10 mouse cellular contexts compared by ENCODE assay signal in genomic region chr3:127893902-127894301, GRCm38 (mm10). TPM values are rescaled to one million over a fixed set of nuclear protein-coding genes. Genes with fewer than 3 reads are reported as not detected.
DNase-seq lines count a peak whose midpoint lies in the region; ATAC-seq and TF ChIP-seq lines count a peak whose summit lies in the region.
"Had no signal": no experiment of that assay in that cellular context is flagged by ENCODE, and none has a peak within 500 bp of the region (broad histone marks: within the 10 kb centered on the region; RNA-seq: fewer than 3 reads in every experiment).

No protein-coding gene starts in this region.

- peak; percentile 28 to 33 for DNase-seq in lung, adult 18-20 months
- no peak for DNase-seq in lung, postnatal 10 days
- DNase-seq in spleen, postnatal 10 days (ENCODE audit: low spot score in 2 of 2) = peak; percentile 45 to 59
- no peak for DNase-seq in cerebellum, postnatal 25 days
- DNase-seq in left cerebral cortex, postnatal 10 days (ENCODE audit: extremely low spot score in 1 of 2, low spot score in 2 of 2) = no peak
- DNase-seq: retina, postnatal 1 day had no signal

- intact Hi-C loops in left cerebral cortex, postnatal 10 days (cut with DNase I) = no loop called here

- H3K36me3 ChIP-seq in forebrain, embryonic 13.5 days (ENCODE audit: poor library complexity, severe bottlenecking) = no peaks in the 10 kb centered on the region
- H3K36me3 ChIP-seq: midbrain, embryonic 12.5 days had no signal

- no peak overlapping the region for H3K9ac ChIP-seq in forebrain, embryonic 13.5 days
- H3K9ac ChIP-seq: midbrain, embryonic 12.5 days had no signal

- WGBS in bone marrow, adult 2 months = 15% methylated on average over 7 of the region's 7 CpGs
- 87% methylated on average over 7 of the region's 7 CpGs for WGBS in forebrain, embryonic 13.5 days

- peaks cover 2% of the 10 kb centered on the region for H3K4me1 ChIP-seq in bone marrow, adult 2 months (ENCODE audit: control insufficient read depth, insufficient read depth, low read length)
- peaks cover 9% of the 10 kb centered on the region for H3K4me1 ChIP-seq in forebrain, embryonic 13.5 days

- no peak for TF ChIP-seq POLR2A in bone marrow, adult 2 months (IDR thresholded peaks at IDR 0.05; ENCODE audit: borderline replicate concordance, control insufficient read depth, low read depth, low read length)

- peak overlapping the region; percentile 37; the same call in 1 of the 2 replicates for H3K27ac ChIP-seq in bone marrow, adult 2 months (ENCODE audit: control insufficient read depth, insufficient read depth, low read depth, low read length, poor library complexity)
- no peak overlapping the region for H3K27ac ChIP-seq in forebrain, embryonic 13.5 days
- H3K27ac ChIP-seq: midbrain, embryonic 12.5 days had no signal

- no peak overlapping the region for H3K4me2 ChIP-seq in forebrain, embryonic 13.5 days
- H3K4me2 ChIP-seq: midbrain, embryonic 12.5 days had no signal

- ATAC-seq in hematopoietic stem cell, adult 5-6 weeks (replicated peaks in 1 of 2; ENCODE audit: insufficient read depth in 1 of 2, low FRiP score in 2 of 2, low TSS enrichment in 1 of 2, low read depth in 1 of 2, poor library complexity in 2 of 2, severe bottlenecking in 2 of 2) = peak; percentile 56 to 70
- no peak for ATAC-seq in forebrain, embryonic 13.5 days

- H3K9me3 ChIP-seq in forebrain, embryonic 13.5 days (replicated peaks) = no peaks in the 10 kb centered on the region
- H3K9me3 ChIP-seq: midbrain, embryonic 12.5 days had no signal

- peak overlapping the region; percentile 40 for H3K4me3 ChIP-seq in bone marrow, adult 2 months (replicated peaks; ENCODE audit: control insufficient read depth, low read depth, low read length)
- no peak overlapping the region for H3K4me3 ChIP-seq in forebrain, embryonic 13.5 days
- H3K4me3 ChIP-seq: midbrain, embryonic 12.5 days had no signal

- H3K27me3 ChIP-seq in forebrain, embryonic 13.5 days = peaks cover 16% of the 10 kb centered on the region

- no peak for TF ChIP-seq CTCF in bone marrow, adult 2 months (IDR thresholded peaks at IDR 0.05; ENCODE audit: control insufficient read depth, insufficient read depth, low read length)

RNA-seq across cellular contexts. Expression of gene Fam241a, which starts 2.2 kb away (rescaled TPM):
- polyA plus RNA-seq in bone marrow, adult 2 months (2011; ENCODE audit: insufficient read depth, insufficient read length, low replicate concordance, missing spikeins) = 20.6 and 39.3 TPM in 2 replicates
- total RNA-seq in hematopoietic stem cell, adult 5-6 weeks (2017) = 6.2 and 10.6 TPM in 2 replicates
- polyA plus RNA-seq in forebrain, embryonic 13.5 days (2015; fragmentation: Nextera tagmentation; extraction: Ambion mirVana) = 7.4 and 9.5 TPM in 2 replicates
- total RNA-seq in left cerebral cortex, postnatal 10 days (2021) = 1 to 10 TPM; 7.1 to 7.8 TPM

RNA-seq across cellular contexts. Expression of gene Ap1ar, which starts 56.6 kb away (rescaled TPM):
- polyA plus RNA-seq in bone marrow, adult 2 months (2011; ENCODE audit: insufficient read depth, insufficient read length, low replicate concordance, missing spikeins) = 22.2 and 50.8 TPM in 2 replicates
- 57.0 and 85.6 TPM in 2 replicates for total RNA-seq in hematopoietic stem cell, adult 5-6 weeks (2017)
- polyA plus RNA-seq in forebrain, embryonic 13.5 days (2015; fragmentation: Nextera tagmentation; extraction: Ambion mirVana) = 62.3 and 73.0 TPM in 2 replicates
- total RNA-seq in left cerebral cortex, postnatal 10 days (2021) = 10 to 100 TPM; 70.6 to 76.0 TPM

Comparison
In these comparisons a context has a peak if more than half of its experiments do, and no peak if none do; other contexts are left out.
1. DNase-seq: peak in lung, adult 18-20 months (2 of 2) and spleen, postnatal 10 days (2 of 2); none in lung, postnatal 10 days (single experiment), cerebellum, postnatal 25 days (0 of 2) and left cerebral cortex, postnatal 10 days (0 of 2).